Mouse (Mus musculus): ENCODE measurements at regions not wholly inside any gene's neighbourhood (a gene's known extent, or its start where the extent isn't known, plus 50 kb on each side); places are given as distances from the start of the nearest gene placed in this dataset.

- Histone ChIP-seq H3K4me1 (ENCODE audit: control insufficient read depth in 2 of 2, insufficient read depth in 2 of 2, low read length in 2 of 2, poor library complexity in 1 of 2) (no peaks in the 10 kb centered on the region), H3K36me3 (ENCODE audit: control insufficient read depth, insufficient read depth, low read length, poor library complexity, severe bottlenecking) (no peaks in the 10 kb centered on the region), H3K9ac (ENCODE audit: insufficient read depth, low read depth, low read length, poor library complexity, severe bottlenecking) (no peak overlapping the region), H3K9me3 (ENCODE audit: control insufficient read depth, insufficient read depth, low read depth, low read length) (no peaks in the 10 kb centered on the region), H3K4me3 (ENCODE audit: insufficient read depth in 1 of 2, low read depth in 1 of 2, low read length in 2 of 2, poor library complexity in 1 of 2, severe bottlenecking in 1 of 2) (no peak overlapping the region), H3K27ac (ENCODE audit: insufficient read depth, low read depth, low read length, poor library complexity, severe bottlenecking) (no peak overlapping the region)
- in situ Hi-C loops (cut with MboI; ENCODE audit: low sequenced_read_pairs in 2 of 2, unreplicated experiment in 2 of 2): no loop called here
- no peak for TF ChIP-seq ZNF384 (IDR thresholded peaks at IDR 0.05; ENCODE audit: low read depth, low read length)
- no peak for TF ChIP-seq CHD2 (IDR thresholded peaks at IDR 0.05; ENCODE audit: low read depth, low read length)
- TF ChIP-seq ZC3H11A (IDR thresholded peaks at IDR 0.05; ENCODE audit: borderline replicate concordance, low read depth, low read length): no peak
- no peak for TF ChIP-seq MAFK (IDR thresholded peaks at IDR 0.05; ENCODE audit: insufficient read depth, low read depth, low read length)
- TF ChIP-seq HCFC1 (IDR thresholded peaks at IDR 0.05; ENCODE audit: borderline replicate concordance, insufficient read depth, low read length): no peak
- DNase-seq (ENCODE audit: low read depth, low spot score): no peak
These were observed 431.0 kb downstream of the Mdfic start for GRCm38 (mm10) chr6:16151478-16151877.

GRCm38 (mm10) chr6:16152691-16153090 lies 432.2 kb downstream of the Mdfic start:
- Histone ChIP-seq H3K27ac (ENCODE audit: insufficient read depth, low read depth, low read length, poor library complexity, severe bottlenecking) (no peak overlapping the region), H3K4me3 (ENCODE audit: insufficient read depth in 1 of 2, low read depth in 1 of 2, low read length in 2 of 2, poor library complexity in 1 of 2, severe bottlenecking in 1 of 2) (no peak overlapping the region), H3K36me3 (ENCODE audit: control insufficient read depth, insufficient read depth, low read length, poor library complexity, severe bottlenecking) (no peaks in the 10 kb centered on the region), H3K9ac (ENCODE audit: insufficient read depth, low read depth, low read length, poor library complexity, severe bottlenecking) (no peak overlapping the region), H3K4me1 (ENCODE audit: control insufficient read depth in 2 of 2, insufficient read depth in 2 of 2, low read length in 2 of 2, poor library complexity in 1 of 2) (no peaks in the 10 kb centered on the region), H3K9me3 (ENCODE audit: control insufficient read depth, insufficient read depth, low read depth, low read length) (no peaks in the 10 kb centered on the region)
- TF ChIP-seq CHD2 (IDR thresholded peaks at IDR 0.05; ENCODE audit: low read depth, low read length) (no peak), ZNF384 (IDR thresholded peaks at IDR 0.05; ENCODE audit: low read depth, low read length) (no peak), HCFC1 (IDR thresholded peaks at IDR 0.05; ENCODE audit: borderline replicate concordance, insufficient read depth, low read length) (no peak), ZC3H11A (IDR thresholded peaks at IDR 0.05; ENCODE audit: borderline replicate concordance, low read depth, low read length) (no peak), MAFK (IDR thresholded peaks at IDR 0.05; ENCODE audit: insufficient read depth, low read depth, low read length) (no peak)
- DNase-seq (ENCODE audit: low read depth, low spot score): no peak
- in situ Hi-C loops (cut with MboI; ENCODE audit: low sequenced_read_pairs in 2 of 2, unreplicated experiment in 2 of 2): no loop called here

- DNase-seq (ENCODE audit: low read depth, low spot score): no peak
- no peaks in the 10 kb centered on the region for H3K36me3 ChIP-seq (ENCODE audit: control insufficient read depth, insufficient read depth, low read length, poor library complexity, severe bottlenecking)
- H3K4me3 ChIP-seq (ENCODE audit: insufficient read depth in 1 of 2, low read depth in 1 of 2, low read length in 2 of 2, poor library complexity in 1 of 2, severe bottlenecking in 1 of 2): no peak overlapping the region
- no peaks in the 10 kb centered on the region for H3K4me1 ChIP-seq (ENCODE audit: control insufficient read depth in 2 of 2, insufficient read depth in 2 of 2, low read length in 2 of 2, poor library complexity in 1 of 2)
- no peak overlapping the region for H3K27ac ChIP-seq (ENCODE audit: insufficient read depth, low read depth, low read length, poor library complexity, severe bottlenecking)
- TF ChIP-seq ZC3H11A (IDR thresholded peaks at IDR 0.05; ENCODE audit: borderline replicate concordance, low read depth, low read length) (no peak), CHD2 (IDR thresholded peaks at IDR 0.05; ENCODE audit: low read depth, low read length) (no peak), HCFC1 (IDR thresholded peaks at IDR 0.05; ENCODE audit: borderline replicate concordance, insufficient read depth, low read length) (no peak), MAFK (IDR thresholded peaks at IDR 0.05; ENCODE audit: insufficient read depth, low read depth, low read length) (no peak), ZNF384 (IDR thresholded peaks at IDR 0.05; ENCODE audit: low read depth, low read length) (no peak)
- H3K9ac ChIP-seq (ENCODE audit: insufficient read depth, low read depth, low read length, poor library complexity, severe bottlenecking): no peak overlapping the region
- in situ Hi-C loops (cut with MboI; ENCODE audit: low sequenced_read_pairs in 2 of 2, unreplicated experiment in 2 of 2): no loop called here
- H3K9me3 ChIP-seq (ENCODE audit: control insufficient read depth, insufficient read depth, low read depth, low read length): no peaks in the 10 kb centered on the region
These were observed 444.6 kb downstream of the Mdfic start for GRCm38 (mm10) chr6:16165012-16165411.

GRCm38 (mm10) chr6:16171871-16172270 lies 451.4 kb downstream of the Mdfic start:
- Histone ChIP-seq H3K27ac (ENCODE audit: insufficient read depth, low read depth, low read length, poor library complexity, severe bottlenecking) (no peak overlapping the region), H3K9me3 (ENCODE audit: control insufficient read depth, insufficient read depth, low read depth, low read length) (no peaks in the 10 kb centered on the region), H3K9ac (ENCODE audit: insufficient read depth, low read depth, low read length, poor library complexity, severe bottlenecking) (no peak overlapping the region), H3K4me3 (ENCODE audit: insufficient read depth in 1 of 2, low read depth in 1 of 2, low read length in 2 of 2, poor library complexity in 1 of 2, severe bottlenecking in 1 of 2) (no peak overlapping the region), H3K4me1 (ENCODE audit: control insufficient read depth in 2 of 2, insufficient read depth in 2 of 2, low read length in 2 of 2, poor library complexity in 1 of 2) (no peaks in the 10 kb centered on the region), H3K36me3 (ENCODE audit: control insufficient read depth, insufficient read depth, low read length, poor library complexity, severe bottlenecking) (no peaks in the 10 kb centered on the region)
- in situ Hi-C loops (cut with MboI; ENCODE audit: low sequenced_read_pairs in 2 of 2, unreplicated experiment in 2 of 2): no loop called here
- TF ChIP-seq ZNF384 (IDR thresholded peaks at IDR 0.05; ENCODE audit: low read depth, low read length): no peak
- no peak for TF ChIP-seq ZC3H11A (IDR thresholded peaks at IDR 0.05; ENCODE audit: borderline replicate concordance, low read depth, low read length)
- no peak for TF ChIP-seq CHD2 (IDR thresholded peaks at IDR 0.05; ENCODE audit: low read depth, low read length)
- TF ChIP-seq MAFK (IDR thresholded peaks at IDR 0.05; ENCODE audit: insufficient read depth, low read depth, low read length): no peak
- no peak for TF ChIP-seq HCFC1 (IDR thresholded peaks at IDR 0.05; ENCODE audit: borderline replicate concordance, insufficient read depth, low read length)
- no peak for DNase-seq (ENCODE audit: low read depth, low spot score)

- DNase-seq (ENCODE audit: low read depth, low spot score): no peak
These were observed 456.9 kb downstream of the Mdfic start for GRCm38 (mm10) chr6:16177313-16177712.

More at GRCm38 (mm10) chr6:16177313-16177712, 456.9 kb downstream of the Mdfic start:
- H3K9ac ChIP-seq (ENCODE audit: insufficient read depth, low read depth, low read length, poor library complexity, severe bottlenecking): no peak overlapping the region
- TF ChIP-seq CHD2 (IDR thresholded peaks at IDR 0.05; ENCODE audit: low read depth, low read length): no peak
- no peak for TF ChIP-seq ZNF384 (IDR thresholded peaks at IDR 0.05; ENCODE audit: low read depth, low read length)
- no peak for TF ChIP-seq MAFK (IDR thresholded peaks at IDR 0.05; ENCODE audit: insufficient read depth, low read depth, low read length)
- H3K36me3 ChIP-seq (ENCODE audit: control insufficient read depth, insufficient read depth, low read length, poor library complexity, severe bottlenecking): no peaks in the 10 kb centered on the region
- H3K4me1 ChIP-seq (ENCODE audit: control insufficient read depth in 2 of 2, insufficient read depth in 2 of 2, low read length in 2 of 2, poor library complexity in 1 of 2): no peaks in the 10 kb centered on the region
- H3K4me3 ChIP-seq (ENCODE audit: insufficient read depth in 1 of 2, low read depth in 1 of 2, low read length in 2 of 2, poor library complexity in 1 of 2, severe bottlenecking in 1 of 2): no peak overlapping the region
- no peak overlapping the region for H3K27ac ChIP-seq (ENCODE audit: insufficient read depth, low read depth, low read length, poor library complexity, severe bottlenecking)
- no peaks in the 10 kb centered on the region for H3K9me3 ChIP-seq (ENCODE audit: control insufficient read depth, insufficient read depth, low read depth, low read length)
- in situ Hi-C loops (cut with MboI; ENCODE audit: low sequenced_read_pairs in 2 of 2, unreplicated experiment in 2 of 2): no loop called here
